Mouse (Mus musculus): ENCODE measurements around the gene Gtpbp6.
"Not testable (repeated sequence)": the region's sequence is repeated elsewhere in the genome, so short reads cannot be mapped to it uniquely, and the experiment has no call there.

Gtpbp6 gene

DNA sequence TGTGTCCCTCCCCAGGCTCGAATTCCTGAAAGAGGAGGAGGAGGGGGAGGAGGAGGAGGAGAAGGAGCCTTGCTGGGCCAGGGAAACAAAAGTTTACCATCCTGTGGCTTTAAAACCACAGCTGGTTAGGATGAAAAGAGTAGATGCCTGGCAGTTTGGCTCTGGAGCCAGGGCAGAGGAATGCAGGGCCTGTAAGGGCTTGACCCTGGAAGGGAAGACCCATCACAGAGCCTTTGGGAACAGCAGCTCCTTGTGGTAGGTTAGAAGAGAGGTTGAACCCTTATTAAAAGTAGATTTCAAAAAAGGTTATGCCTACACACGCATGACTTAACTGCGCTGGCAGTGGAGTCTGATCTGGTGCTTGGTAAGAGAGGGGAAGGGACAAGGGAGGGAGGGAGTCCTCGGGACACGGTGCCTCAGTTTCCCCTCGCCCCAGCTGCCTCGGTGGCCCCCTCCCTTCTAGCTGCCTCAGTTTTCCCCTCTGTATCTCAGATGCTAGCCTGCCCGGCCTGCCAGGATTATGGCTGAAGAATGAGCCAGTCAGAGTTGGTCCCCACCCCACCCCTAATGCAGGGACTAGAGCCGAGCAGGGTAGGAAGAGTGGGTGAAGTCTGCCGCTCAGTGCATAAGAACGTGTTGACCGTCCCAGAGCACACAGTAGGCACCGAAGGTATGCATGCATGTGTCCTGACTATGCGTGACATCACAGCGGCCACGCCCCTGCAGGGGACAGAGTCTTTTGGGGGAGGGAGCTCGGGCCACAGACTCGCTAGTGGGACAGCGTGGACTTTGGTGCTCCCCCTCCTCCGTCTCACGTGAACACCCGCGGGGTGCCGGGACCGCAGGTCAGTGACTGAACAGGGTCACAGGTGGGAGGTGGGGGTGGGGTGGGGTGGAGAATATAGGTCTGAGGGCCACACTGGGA lies 8.1 kb downstream of the Gtpbp6 start, which contains the start of gene Plcxd1:
TSS of gene Plcxd1 (plus strand) at position 314 of the 925 bp plus-strand sequence.
- DNase-seq (ENCODE audit: low spot score): no peak

DNA sequence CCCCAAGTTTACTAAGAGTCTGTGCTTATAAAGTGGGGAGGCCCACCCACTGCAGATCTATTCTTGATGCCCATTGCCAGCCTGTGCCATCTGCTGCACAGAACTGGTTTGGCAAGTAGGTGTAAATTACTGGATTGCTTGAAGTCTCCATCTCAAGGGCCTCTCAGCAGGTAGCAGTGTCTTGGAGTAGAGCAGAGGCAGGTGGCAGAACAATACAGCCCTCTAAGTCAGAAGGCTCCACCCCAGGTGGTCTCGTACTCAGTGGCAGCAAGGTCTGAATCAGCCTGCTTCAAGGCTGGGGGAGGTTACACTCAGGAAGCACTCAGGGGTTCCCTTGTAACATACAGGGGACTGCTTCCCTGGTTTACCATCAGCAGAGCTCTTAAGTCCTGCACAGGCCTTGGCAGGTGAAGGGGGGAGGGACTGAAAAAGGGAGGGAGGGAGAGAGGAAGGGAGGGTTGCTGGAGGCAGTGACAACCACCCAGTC lies 9.0 kb downstream of the Gtpbp6 start:
- DNase-seq (ENCODE audit: low spot score): peak; percentile 40

DNA sequence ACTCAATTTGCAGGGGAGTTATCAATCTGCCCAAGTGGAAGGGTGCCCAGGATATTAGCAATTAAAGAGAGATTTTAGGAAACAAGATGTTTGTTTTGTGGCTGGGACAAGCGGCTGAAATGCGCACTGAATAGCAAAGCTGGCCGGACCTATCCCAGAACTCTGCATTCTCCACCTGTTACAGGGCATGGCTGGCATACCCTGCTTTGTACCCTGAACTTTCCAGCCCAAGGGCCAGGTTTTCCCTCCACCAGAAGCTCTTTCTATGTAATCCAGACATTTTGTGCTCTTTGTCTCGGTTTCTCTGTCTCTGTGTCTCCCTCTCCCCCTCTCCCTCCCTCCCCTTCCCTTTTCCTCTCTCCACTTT lies 13.2 kb downstream of the Gtpbp6 start:
- no peak for DNase-seq (ENCODE audit: low spot score)

DNA sequence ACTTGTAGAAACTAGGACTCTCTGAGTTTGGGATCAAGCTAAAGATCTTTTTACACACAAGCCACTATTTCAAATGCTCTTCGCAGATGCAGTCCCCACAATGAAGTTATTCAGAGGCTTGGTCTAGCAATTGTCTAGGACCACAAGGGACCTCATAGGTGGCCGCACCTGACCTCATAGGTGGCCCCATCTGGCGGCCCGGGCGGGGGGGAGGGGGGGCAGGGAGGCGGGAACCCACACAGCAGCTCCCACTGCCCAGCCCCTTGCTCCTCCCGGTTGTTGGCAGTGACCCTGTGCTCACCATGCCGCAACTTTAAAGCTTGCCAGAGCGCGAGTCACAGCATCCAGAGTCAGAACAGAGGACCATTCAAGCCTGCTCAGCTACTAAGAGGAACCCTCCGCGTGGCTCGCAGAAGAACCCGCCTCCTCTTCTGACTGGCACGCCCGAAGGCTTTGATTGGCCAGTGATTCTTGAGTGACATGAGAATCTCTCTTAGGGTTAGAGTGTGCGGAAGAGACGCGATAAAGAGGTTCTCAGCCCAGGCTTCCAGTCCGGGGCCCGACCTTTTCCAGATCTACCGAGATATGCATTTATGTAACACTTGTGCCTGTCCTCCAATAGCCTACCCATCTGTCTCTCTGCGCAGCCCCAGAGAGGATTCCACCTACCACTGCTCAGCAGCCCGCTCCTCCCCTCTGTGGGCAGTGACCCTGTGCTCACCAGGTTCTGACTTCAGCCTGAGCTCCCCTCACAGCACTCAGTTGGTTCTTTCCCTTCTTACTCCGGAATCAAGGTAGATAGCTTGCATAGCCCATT lies 13.8 kb downstream of the Gtpbp6 start, which contains the start of gene Gm35315:
TSS of gene Gm35315 (minus strand) at position 391 of the 817 bp plus-strand sequence.
- peak; percentile 94 for DNase-seq (ENCODE audit: low spot score)

DNA sequence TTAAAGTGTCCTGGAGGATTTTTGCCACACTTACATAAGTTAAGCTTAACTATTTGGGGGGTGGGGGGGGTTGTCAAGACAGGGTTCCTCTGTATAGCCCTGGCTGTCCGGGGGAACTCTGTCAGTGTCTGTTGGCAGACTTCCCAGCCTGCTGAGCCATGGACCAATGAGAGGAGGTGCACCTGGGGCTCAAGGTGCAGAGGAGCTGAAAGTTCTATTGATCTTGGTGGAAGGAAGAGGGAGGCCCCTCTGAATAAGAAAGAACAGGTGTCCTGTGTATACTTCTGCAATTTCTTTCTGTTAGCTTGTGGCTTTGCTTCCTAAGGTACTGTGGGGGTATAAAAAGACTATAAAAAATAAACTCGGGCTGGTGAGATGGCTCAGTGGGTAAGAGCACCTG lies 16.5 kb downstream of the Gtpbp6 start:
- DNase-seq (ENCODE audit: low spot score): no peak

DNA sequence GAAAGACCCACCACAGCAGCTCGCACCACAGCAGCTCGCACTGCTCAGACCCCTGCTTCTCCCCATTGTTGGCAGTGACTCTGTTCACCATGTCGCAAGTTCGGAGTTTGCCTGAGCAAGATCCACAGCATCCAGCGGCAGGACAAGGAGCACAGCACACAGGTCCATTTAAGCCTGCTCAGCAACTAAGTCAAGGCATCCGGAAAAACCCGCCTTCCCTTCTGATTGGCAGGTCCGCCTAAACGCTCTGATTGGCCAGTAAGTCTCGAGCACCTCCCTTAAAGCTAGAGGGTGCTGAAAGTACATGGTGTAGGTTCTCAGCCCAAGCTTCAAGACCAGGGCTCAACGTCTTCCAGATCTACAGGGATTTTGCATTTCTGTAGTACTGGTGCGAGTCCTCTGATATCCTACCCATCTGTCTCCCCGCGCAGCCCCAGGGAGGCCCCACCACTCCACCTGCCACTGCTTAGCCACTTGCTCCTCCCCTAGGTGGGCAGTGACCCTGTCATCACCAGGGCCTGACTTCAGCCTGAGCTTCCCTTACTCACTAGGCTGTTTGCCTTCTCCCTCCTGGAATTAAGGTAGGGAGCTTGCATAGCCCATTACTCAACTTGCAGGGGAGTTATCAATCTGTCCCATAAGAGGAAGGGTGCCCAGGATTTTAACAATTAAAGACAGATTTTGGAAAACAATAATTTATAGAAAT lies 21.7 kb downstream of the Gtpbp6 start:
- no peak for DNase-seq (ENCODE audit: low spot score)

DNA sequence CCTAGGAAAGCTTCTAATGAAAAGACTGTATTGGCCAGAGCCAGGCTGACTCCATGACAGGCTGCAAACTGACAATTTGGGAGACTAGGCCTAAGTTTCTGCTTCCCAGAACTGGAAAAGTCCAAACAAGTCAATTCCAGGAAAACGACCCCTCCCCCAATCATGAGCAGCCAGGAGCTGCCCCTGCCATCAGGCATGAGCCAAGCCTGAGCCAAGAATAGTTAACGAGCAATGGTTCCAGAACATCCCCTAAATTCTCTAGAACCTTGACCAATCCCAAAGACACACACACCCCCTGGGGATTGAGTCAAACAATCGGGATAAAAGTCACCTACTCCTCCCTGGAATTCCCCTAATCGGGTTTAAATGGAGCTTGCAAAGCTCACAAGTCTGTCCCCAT lies 25.0 kb downstream of the Gtpbp6 start:
- no peak for DNase-seq (ENCODE audit: low spot score)

DNA sequence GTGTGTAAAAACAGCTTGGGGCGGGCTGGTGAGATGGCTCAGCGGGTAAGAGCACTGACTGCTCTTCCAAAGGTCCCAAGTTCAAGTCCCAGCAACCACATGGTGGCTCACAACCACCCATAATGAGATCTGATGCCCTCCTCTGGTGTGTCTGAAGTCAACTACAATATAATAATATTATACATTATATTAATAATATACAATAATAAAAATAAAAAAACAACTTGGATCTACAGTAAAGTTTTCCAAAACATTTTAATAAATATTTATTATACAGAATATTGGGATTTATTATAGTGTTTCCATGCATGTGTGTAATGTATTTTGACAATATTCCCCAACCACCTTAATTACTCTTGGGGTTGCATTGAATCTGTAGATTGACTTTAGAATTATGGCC lies 35.6 kb downstream of the Gtpbp6 start, which contains the start of gene Gm17655:
TSS of gene Gm17655 (minus strand) at position 101 of the 400 bp plus-strand sequence.
- DNase-seq (ENCODE audit: low spot score): not testable (repeated sequence)

DNA sequence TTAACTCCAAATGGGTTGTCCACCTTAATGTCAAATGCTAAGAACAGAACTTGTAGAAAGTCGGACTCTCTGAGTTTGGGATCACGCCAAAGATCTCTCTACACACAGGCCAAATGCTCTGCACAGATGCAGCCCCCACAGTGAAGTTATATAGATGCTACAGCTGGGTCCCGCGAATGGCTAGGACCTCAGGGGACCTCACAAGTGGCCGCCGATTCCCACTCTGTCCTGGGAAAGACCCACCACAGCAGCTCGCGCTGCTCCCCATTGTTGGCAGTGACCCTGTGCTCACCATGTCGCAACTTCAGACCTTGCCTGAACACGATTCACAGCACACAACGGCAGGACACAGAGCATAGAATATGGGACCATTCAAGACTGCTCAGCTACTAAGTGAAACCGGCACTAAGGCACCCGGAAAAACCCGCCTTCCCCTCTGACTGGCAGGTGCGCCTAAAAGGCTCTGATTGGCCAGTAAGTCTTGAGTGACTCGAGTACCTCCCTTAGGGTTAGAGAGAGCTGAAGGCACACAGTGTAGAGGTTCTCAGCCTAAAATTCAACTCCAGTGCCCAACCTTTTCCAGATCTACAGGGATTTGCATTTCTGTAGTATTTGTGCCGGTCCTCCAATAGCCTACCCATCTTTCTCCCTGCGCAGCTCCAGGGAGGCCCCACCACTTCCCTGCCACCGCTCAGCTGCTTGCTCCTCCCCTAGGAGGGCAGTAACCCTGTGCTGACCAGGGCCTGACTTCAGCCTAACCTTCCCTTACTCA lies 50.2 kb downstream of the Gtpbp6 start:
- peak; percentile 86 for DNase-seq (ENCODE audit: low spot score)

All from layer of hippocampus, adult 11-12 months (tissue).